Mouse (Mus musculus) thymus, adult 2 months (tissue): ENCODE results near the gene Aftph. TPM values are rescaled to one million over a fixed set of nuclear protein-coding genes. Genes with fewer than 3 reads are reported as not detected.

Source experiments
- DNase-seq: peaks from one replicate; pipeline ENCODE4 v3.0.0; 2021
- H3K27ac ChIP-seq: fragments of 200-500 bp; 2 replicates; pipeline ENCODE4 v1.5.1; 2012; ENCODE audit warnings: low read length, control low read depth; ENCODE audit not compliant: control insufficient read depth, insufficient read depth
- H3K27me3 ChIP-seq: fragments of 200-500 bp; 2 replicates; pipeline ENCODE4 v1.6.1; 2012; ENCODE audit warnings: mild to moderate bottlenecking, low read length, moderate library complexity, mixed read lengths; ENCODE audit not compliant: control insufficient read depth, insufficient read depth
- H3K36me3 ChIP-seq: fragments of 200-500 bp; 2 replicates; pipeline ENCODE4 v1.6.1; 2012; ENCODE audit warnings: mild to moderate bottlenecking, low read length, moderate library complexity; ENCODE audit not compliant: control insufficient read depth, insufficient read depth
- H3K4me1 ChIP-seq: fragments of 200-500 bp; replicated peaks from 2 replicates; pipeline ENCODE4 v1.6.1; 2012; ENCODE audit warnings: low read length; ENCODE audit not compliant: control insufficient read depth, insufficient read depth
- H3K4me3 ChIP-seq: fragments of 200-500 bp; 2 replicates; pipeline ENCODE4 v1.5.1; 2012; ENCODE audit warnings: mild to moderate bottlenecking, low read length, control low read depth, moderate library complexity; ENCODE audit not compliant: control insufficient read depth, insufficient read depth
- CTCF ChIP-seq: fragments of 200-500 bp; IDR thresholded peaks from 2 replicates; pipeline ENCODE4 v1.5.1; 2012; ENCODE audit warnings: mild to moderate bottlenecking, control low read depth, low read length, moderate library complexity, borderline replicate concordance; ENCODE audit not compliant: control insufficient read depth, poor library complexity, insufficient read depth; ENCODE audit errors: extremely low read depth
- POLR2A ChIP-seq: fragments of 200-500 bp; IDR thresholded peaks from 2 replicates; pipeline ENCODE4 v1.6.1; 2012; ENCODE audit warnings: mild to moderate bottlenecking, low read length, control low read depth, moderate library complexity; ENCODE audit not compliant: control insufficient read depth, poor library complexity, insufficient read depth; ENCODE audit errors: extremely low read depth
- WGBS: fragments of 180-500 bp; shearing (Covaris S2); methylation state at CpG from one replicate; pipeline ENCODE4 v1.1.7; 2018; 5-methylcytosine and 5-hydroxymethylcytosine counted together
- polyA plus RNA-seq: library from polyadenylated mRNA; depleted of rRNA; stranded (reverse); fragments of >200 nt; gene quantifications from 2 replicates; pipeline ENCODE4 v1.2.3, GENCODE M21; 2012

Aftph gene
- polyA plus RNA-seq, 1 experiment, result 91.9 TPM

- peaks cover 20% of the 10 kb centered on the region for H3K4me1 ChIP-seq
- 93% methylated on average over 14 of the region's 14 CpGs for WGBS
- no peaks in the 10 kb centered on the region for H3K36me3 ChIP-seq
- H3K27ac ChIP-seq, result no peak overlapping the region
- H3K4me3 ChIP-seq, result no peak overlapping the region
- no peak for TF ChIP-seq POLR2A
- TF ChIP-seq CTCF, result no peak
- no peaks in the 10 kb centered on the region for H3K27me3 ChIP-seq
- no peak for DNase-seq
Measured at GRCm38 (mm10) chr11:20660111-20661097, 81.0 kb downstream of the Aftph start.

- H3K4me1 ChIP-seq, result peaks cover 26% of the 10 kb centered on the region
- 78% methylated on average over 3 of the region's 3 CpGs for WGBS
- no peak for DNase-seq
Measured at GRCm38 (mm10) chr11:20659094-20659493, 82.3 kb downstream of the Aftph start.

GRCm38 (mm10) chr11:20656711-20657057 lies 84.7 kb downstream of the Aftph start:
- WGBS, result 31% methylated on average over 10 of the region's 10 CpGs
- no peak for DNase-seq
- TF ChIP-seq CTCF (no peak), POLR2A (0 out of 2 replicates have a peak, but pooled peaks have one; percentile 17)
- Histone ChIP-seq H3K4me1 (peaks cover 26% of the 10 kb centered on the region), H3K27ac (no peak overlapping the region), H3K4me3 (peak overlapping the region; percentile 34), H3K36me3 (no peaks in the 10 kb centered on the region), H3K27me3 (no peaks in the 10 kb centered on the region)

More at GRCm38 (mm10) chr11:20659094-20659493, 82.3 kb downstream of the Aftph start:
- TF ChIP-seq POLR2A, result no peak
- no peak for TF ChIP-seq CTCF
- Histone ChIP-seq H3K36me3 (no peaks in the 10 kb centered on the region), H3K27ac (no peak overlapping the region), H3K27me3 (no peaks in the 10 kb centered on the region), H3K4me3 (no peak overlapping the region)

- DNase-seq, result peak; percentile 45
- no peak for TF ChIP-seq POLR2A
- TF ChIP-seq CTCF, result no peak
- Histone ChIP-seq H3K4me1 (peaks cover 26% of the 10 kb centered on the region), H3K4me3 (peak overlapping the region; percentile 34), H3K36me3 (no peaks in the 10 kb centered on the region), H3K27ac (no peak overlapping the region), H3K27me3 (no peaks in the 10 kb centered on the region)
- WGBS, result 24% methylated on average over 18 of the region's 18 CpGs
Measured at GRCm38 (mm10) chr11:20655795-20656710, 85.3 kb downstream of the Aftph start.

GRCm38 (mm10) chr11:20651166-20651565 lies 90.2 kb downstream of the Aftph start:
- Histone ChIP-seq H3K36me3 (no peaks in the 10 kb centered on the region; the same call in 1 of the 2 replicates), H3K27ac (no peak overlapping the region), H3K27me3 (no peaks in the 10 kb centered on the region), H3K4me1 (peaks cover 16% of the 10 kb centered on the region), H3K4me3 (no peak overlapping the region)
- TF ChIP-seq POLR2A (no peak), CTCF (no peak)
- no peak for DNase-seq
- 100% methylated on average over 1 of the region's 1 CpGs for WGBS
